Mouse (Mus musculus) limb, embryonic 13.5 days (tissue): ENCODE measurements around the gene Cyct. TPM values are rescaled to one million over a fixed set of nuclear protein-coding genes. Genes with fewer than 3 reads are reported as not detected.

Experiments
- ATAC-seq: fragments of 200-750 bp; cut with Nextera tagmentation; 2 replicates; pipeline ENCODE4 v1.8.0; 2017; ENCODE audit warnings: low read depth, moderate number of reproducible peaks, moderate TSS enrichment; ENCODE audit not compliant: low FRiP score
- H3K27ac ChIP-seq: fragments of 300-500 bp; sonication (generic); 2 replicates; pipeline ENCODE4 v1.5.1; 2015; ENCODE audit warnings: inconsistent platforms, mild to moderate bottlenecking, moderate library complexity
- H3K27me3 ChIP-seq: fragments of 300-500 bp; sonication (generic); 2 replicates; pipeline ENCODE4 v1.6.1; 2015; ENCODE audit warnings: mild to moderate bottlenecking, inconsistent platforms
- H3K36me3 ChIP-seq: fragments of 300-500 bp; sonication (generic); 2 replicates; pipeline ENCODE4 v1.6.1; 2015; ENCODE audit warnings: inconsistent platforms, mild to moderate bottlenecking, moderate library complexity
- H3K4me1 ChIP-seq: fragments of 300-500 bp; sonication (generic); 2 replicates; pipeline ENCODE4 v1.6.1; 2015; ENCODE audit warnings: inconsistent platforms
- H3K4me2 ChIP-seq: fragments of 300-500 bp; sonication (generic); replicated peaks from 2 replicates; pipeline ENCODE4 v1.6.1; 2015; ENCODE audit warnings: inconsistent platforms, mild to moderate bottlenecking, moderate library complexity
- H3K4me3 ChIP-seq: fragments of 300-500 bp; sonication (generic); 2 replicates; pipeline ENCODE4 v1.5.1; 2015; ENCODE audit warnings: moderate library complexity, mild to moderate bottlenecking, inconsistent platforms
- H3K9ac ChIP-seq: fragments of 300-500 bp; sonication (generic); 2 replicates; pipeline ENCODE4 v1.6.1; 2015; ENCODE audit warnings: mild to moderate bottlenecking, inconsistent platforms
- H3K9me3 ChIP-seq: fragments of 300-500 bp; sonication (generic); 2 replicates; pipeline ENCODE4 v1.6.1; 2016; ENCODE audit warnings: inconsistent platforms
- WGBS: fragments of 180-500 bp; shearing (Covaris S2); methylation state at CpG from one replicate; pipeline ENCODE4 v1.1.7; 2015; 5-methylcytosine and 5-hydroxymethylcytosine counted together
- polyA plus RNA-seq: library from polyadenylated mRNA; unstranded; fragments of >200 nt; fragmentation: Nextera tagmentation; extraction: Ambion mirVana; gene quantifications from 2 replicates; pipeline ENCODE4 v1.2.1, GENCODE M21; 2015

Gene Cyct
- polyA plus RNA-seq, 1 experiment from 2014 or later = not detected

- under 1% methylated on average over 61 of the region's 61 CpGs for WGBS
- H3K27me3 ChIP-seq = no peaks in the 10 kb centered on the region
- peak within 1 kb of the TSS; percentile 93 for H3K4me2 ChIP-seq
- ATAC-seq = peak; percentile 87
- peaks cover 12% of the 10 kb centered on the region for H3K4me1 ChIP-seq
- H3K9ac ChIP-seq = peak within 1 kb of the TSS; percentile 86
- peaks cover 28% of the 10 kb centered on the region for H3K36me3 ChIP-seq
- H3K27ac ChIP-seq = 0 out of 2 replicates have a peak within 1 kb of the TSS, but pooled peaks have one; percentile 28
- H3K9me3 ChIP-seq = no peaks in the 10 kb centered on the region
- peak within 1 kb of the TSS; percentile 95 for H3K4me3 ChIP-seq
Observed at GRCm38 (mm10) chr2:76369821-76370655, 9.8 kb upstream of the Cyct start, which contains the start of gene Rbm45. TSS of gene Rbm45 (plus strand) at chr2:76369984.

- Histone ChIP-seq H3K4me1 (peaks cover 12% of the 10 kb centered on the region), H3K4me2 (no peak overlapping the region), H3K9ac (no peak overlapping the region), H3K9me3 (no peaks in the 10 kb centered on the region), H3K4me3 (no peak overlapping the region), H3K36me3 (peaks cover 22% of the 10 kb centered on the region), H3K27ac (no peak overlapping the region), H3K27me3 (no peaks in the 10 kb centered on the region)
- no peak for ATAC-seq
- 69% methylated on average over 13 of the region's 13 CpGs for WGBS
Observed at GRCm38 (mm10) chr2:76368861-76369660, 8.8 kb upstream of the Cyct start.

GRCm38 (mm10) chr2:76367188-76367922 is 7.1 kb upstream of the Cyct start:
- Histone ChIP-seq H3K4me3 (no peak overlapping the region), H3K4me2 (no peak overlapping the region), H3K9me3 (no peaks in the 10 kb centered on the region), H3K9ac (no peak overlapping the region), H3K27me3 (no peaks in the 10 kb centered on the region), H3K4me1 (peaks cover 12% of the 10 kb centered on the region), H3K27ac (no peak overlapping the region), H3K36me3 (peaks cover 9% of the 10 kb centered on the region)
- ATAC-seq = no peak
- 21% methylated on average over 9 of the region's 9 CpGs for WGBS

- no peaks in the 10 kb centered on the region for H3K36me3 ChIP-seq
- H3K4me3 ChIP-seq = no peak overlapping the region
- no peak overlapping the region for H3K4me2 ChIP-seq
- 62% methylated on average over 4 of the region's 4 CpGs for WGBS
- no peak overlapping the region for H3K9ac ChIP-seq
- H3K27ac ChIP-seq = no peak overlapping the region
- no peak for ATAC-seq
- no peaks in the 10 kb centered on the region for H3K27me3 ChIP-seq
- peaks cover 4% of the 10 kb centered on the region for H3K4me1 ChIP-seq
- no peaks in the 10 kb centered on the region for H3K9me3 ChIP-seq
Observed at GRCm38 (mm10) chr2:76365811-76366210, 5.6 kb upstream of the Cyct start.

GRCm38 (mm10) chr2:76362111-76362510 is 1.9 kb upstream of the Cyct start:
- no peak overlapping the region for H3K27ac ChIP-seq
- H3K9ac ChIP-seq = no peak overlapping the region
- H3K27me3 ChIP-seq = no peaks in the 10 kb centered on the region
- no peaks in the 10 kb centered on the region for H3K4me1 ChIP-seq
- no peak overlapping the region for H3K4me2 ChIP-seq
- no peaks in the 10 kb centered on the region for H3K36me3 ChIP-seq
- H3K4me3 ChIP-seq = no peak overlapping the region
- no peak for ATAC-seq
- H3K9me3 ChIP-seq = no peaks in the 10 kb centered on the region
- WGBS = 36% methylated on average over 2 of the region's 2 CpGs

GRCm38 (mm10) chr2:76347839-76348238 is 12.4 kb downstream of the Cyct start:
- Histone ChIP-seq H3K27me3 (no peaks in the 10 kb centered on the region), H3K4me1 (no peaks in the 10 kb centered on the region), H3K9me3 (no peaks in the 10 kb centered on the region), H3K27ac (no peak overlapping the region), H3K36me3 (no peaks in the 10 kb centered on the region), H3K9ac (no peak overlapping the region), H3K4me3 (no peak overlapping the region), H3K4me2 (no peak overlapping the region)
- WGBS = 77% methylated on average over 6 of the region's 6 CpGs
- ATAC-seq = no peak

- Histone ChIP-seq H3K4me2 (no peak overlapping the region), H3K9ac (no peak overlapping the region), H3K9me3 (no peaks in the 10 kb centered on the region), H3K4me1 (peaks cover 10% of the 10 kb centered on the region), H3K27ac (no peak overlapping the region), H3K4me3 (no peak overlapping the region), H3K27me3 (peaks cover 30% of the 10 kb centered on the region), H3K36me3 (no peaks in the 10 kb centered on the region)
- ATAC-seq = no peak
- WGBS = 87% methylated on average over 9 of the region's 9 CpGs
Observed at GRCm38 (mm10) chr2:76342146-76342545, 18.1 kb downstream of the Cyct start.

GRCm38 (mm10) chr2:76338215-76339156 is 21.8 kb downstream of the Cyct start, which contains the start of gene Pde11a:
TSS of gene Pde11a (minus strand) at chr2:76338774.
- Histone ChIP-seq H3K27ac (no peak within 1 kb of the TSS), H3K9me3 (no peaks in the 10 kb centered on the region), H3K36me3 (no peaks in the 10 kb centered on the region), H3K4me2 (peak within 1 kb of the TSS; percentile 93), H3K4me1 (peaks cover 10% of the 10 kb centered on the region), H3K9ac (peak within 1 kb of the TSS; percentile 59), H3K4me3 (peak within 1 kb of the TSS; percentile 51), H3K27me3 (peaks cover 41% of the 10 kb centered on the region)
- WGBS = 15% methylated on average over 39 of the region's 41 CpGs
- ATAC-seq = no peak; the same call in 1 of the 2 replicates

- H3K9ac ChIP-seq = no peak overlapping the region
- H3K27ac ChIP-seq = no peak overlapping the region
- H3K4me1 ChIP-seq = peaks cover 10% of the 10 kb centered on the region
- 78% methylated on average over 5 of the region's 5 CpGs for WGBS
- H3K4me2 ChIP-seq = no peak overlapping the region
- no peak for ATAC-seq
- peaks cover 35% of the 10 kb centered on the region for H3K27me3 ChIP-seq
- no peak overlapping the region for H3K4me3 ChIP-seq
- no peaks in the 10 kb centered on the region for H3K9me3 ChIP-seq
- H3K36me3 ChIP-seq = no peaks in the 10 kb centered on the region
Observed at GRCm38 (mm10) chr2:76334596-76334995, 25.7 kb downstream of the Cyct start.

GRCm38 (mm10) chr2:76332161-76332805 is 28.0 kb downstream of the Cyct start:
- Histone ChIP-seq H3K4me3 (no peak overlapping the region), H3K9ac (no peak overlapping the region), H3K4me1 (no peaks in the 10 kb centered on the region), H3K27ac (no peak overlapping the region), H3K4me2 (no peak overlapping the region), H3K27me3 (peaks cover 12% of the 10 kb centered on the region), H3K36me3 (no peaks in the 10 kb centered on the region), H3K9me3 (no peaks in the 10 kb centered on the region)
- ATAC-seq = no peak
- WGBS = 64% methylated on average over 11 of the region's 11 CpGs

GRCm38 (mm10) chr2:76330081-76330480 is 30.2 kb downstream of the Cyct start:
- 89% methylated on average over 5 of the region's 5 CpGs for WGBS
- Histone ChIP-seq H3K27ac (no peak overlapping the region), H3K4me2 (no peak overlapping the region), H3K9ac (no peak overlapping the region), H3K4me3 (no peak overlapping the region), H3K9me3 (no peaks in the 10 kb centered on the region), H3K36me3 (no peaks in the 10 kb centered on the region), H3K27me3 (no peaks in the 10 kb centered on the region), H3K4me1 (no peaks in the 10 kb centered on the region)
- ATAC-seq = no peak
